Mouse (Mus musculus): ENCODE data around the gene Fut9. TPM values are rescaled to one million over a fixed set of nuclear protein-coding genes. Genes with fewer than 3 reads are reported as not detected.

The Fut9 gene
- polyA plus RNA-seq, 1 experiment: not detected

GRCm38 (mm10) chr4:25627039-25627438, 173.0 kb downstream of the Fut9 start:
- Histone ChIP-seq H3K4me1 (ENCODE audit: control insufficient read depth, insufficient read depth, low read length) (no peaks in the 10 kb centered on the region), H3K27ac (ENCODE audit: insufficient read depth, low read depth, low read length) (no peak overlapping the region), H3K4me3 (ENCODE audit: insufficient read depth, low read depth, low read length) (no peak overlapping the region)
- WGBS: 11% methylated on average over 1 of the region's 1 CpGs
- TF ChIP-seq CTCF (IDR thresholded peaks at IDR 0.05; ENCODE audit: insufficient read depth, low read depth, low read length) (no peak), POLR2A (IDR thresholded peaks at IDR 0.05; ENCODE audit: insufficient read depth, low read depth, low read length) (no peak)

GRCm38 (mm10) chr4:25623176-25623575, 176.9 kb downstream of the Fut9 start:
- no peak overlapping the region for H3K27ac ChIP-seq (ENCODE audit: insufficient read depth, low read depth, low read length)
- TF ChIP-seq POLR2A (IDR thresholded peaks at IDR 0.05; ENCODE audit: insufficient read depth, low read depth, low read length): no peak
- no peak for TF ChIP-seq CTCF (IDR thresholded peaks at IDR 0.05; ENCODE audit: insufficient read depth, low read depth, low read length)

GRCm38 (mm10) chr4:25617301-25617700, 182.7 kb downstream of the Fut9 start:
- WGBS: 88% methylated on average over 4 of the region's 4 CpGs
- no peak overlapping the region for H3K4me3 ChIP-seq (ENCODE audit: insufficient read depth, low read depth, low read length)
- no peaks in the 10 kb centered on the region for H3K4me1 ChIP-seq (ENCODE audit: control insufficient read depth, insufficient read depth, low read length)
- no peak overlapping the region for H3K27ac ChIP-seq (ENCODE audit: insufficient read depth, low read depth, low read length)
- no peak for TF ChIP-seq CTCF (IDR thresholded peaks at IDR 0.05; ENCODE audit: insufficient read depth, low read depth, low read length)
- TF ChIP-seq POLR2A (IDR thresholded peaks at IDR 0.05; ENCODE audit: insufficient read depth, low read depth, low read length): no peak

More at GRCm38 (mm10) chr4:25623176-25623575, 176.9 kb downstream of the Fut9 start:
- WGBS: 94% methylated on average over 2 of the region's 2 CpGs
- Histone ChIP-seq H3K4me3 (ENCODE audit: insufficient read depth, low read depth, low read length) (no peak overlapping the region), H3K4me1 (ENCODE audit: control insufficient read depth, insufficient read depth, low read length) (no peaks in the 10 kb centered on the region)

- Histone ChIP-seq H3K4me3 (ENCODE audit: insufficient read depth, low read depth, low read length) (no peak overlapping the region), H3K27ac (ENCODE audit: insufficient read depth, low read depth, low read length) (no peak overlapping the region), H3K4me1 (ENCODE audit: control insufficient read depth, insufficient read depth, low read length) (no peaks in the 10 kb centered on the region)
- TF ChIP-seq POLR2A (IDR thresholded peaks at IDR 0.05; ENCODE audit: insufficient read depth, low read depth, low read length): no peak
- no peak for TF ChIP-seq CTCF (IDR thresholded peaks at IDR 0.05; ENCODE audit: insufficient read depth, low read depth, low read length)
- WGBS: 52% methylated on average over 5 of the region's 5 CpGs
Observed at GRCm38 (mm10) chr4:25613426-25613825, 186.6 kb downstream of the Fut9 start.

GRCm38 (mm10) chr4:25610481-25610880, 189.6 kb downstream of the Fut9 start:
- no peak overlapping the region for H3K4me3 ChIP-seq (ENCODE audit: insufficient read depth, low read depth, low read length)
- H3K27ac ChIP-seq (ENCODE audit: insufficient read depth, low read depth, low read length): no peak overlapping the region
- 42% methylated on average over 2 of the region's 2 CpGs for WGBS
- no peak for TF ChIP-seq POLR2A (IDR thresholded peaks at IDR 0.05; ENCODE audit: insufficient read depth, low read depth, low read length)
- no peak for TF ChIP-seq CTCF (IDR thresholded peaks at IDR 0.05; ENCODE audit: insufficient read depth, low read depth, low read length)
- no peaks in the 10 kb centered on the region for H3K4me1 ChIP-seq (ENCODE audit: control insufficient read depth, insufficient read depth, low read length)

- Histone ChIP-seq H3K4me3 (ENCODE audit: insufficient read depth, low read depth, low read length) (no peak overlapping the region), H3K4me1 (ENCODE audit: control insufficient read depth, insufficient read depth, low read length) (no peaks in the 10 kb centered on the region), H3K27ac (ENCODE audit: insufficient read depth, low read depth, low read length) (no peak overlapping the region)
- WGBS: 63% methylated on average over 4 of the region's 4 CpGs
- TF ChIP-seq POLR2A (IDR thresholded peaks at IDR 0.05; ENCODE audit: insufficient read depth, low read depth, low read length): no peak
- TF ChIP-seq CTCF (IDR thresholded peaks at IDR 0.05; ENCODE audit: insufficient read depth, low read depth, low read length): no peak
Observed at GRCm38 (mm10) chr4:25593218-25593617, 206.8 kb downstream of the Fut9 start.
